Mouse (Mus musculus): Measurements from ENCODE around the gene Slc12a3. TPM values are rescaled to one million over a fixed set of nuclear protein-coding genes. Genes with fewer than 3 reads are reported as not detected.
A peak's percentile ranks its signal among the peaks of the same experiment; 100 is the strongest.

Slc12a3 gene
- total and polyA plus RNA-seq, 3 experiments = 0.17 TPM; not detected in 2

DNA sequence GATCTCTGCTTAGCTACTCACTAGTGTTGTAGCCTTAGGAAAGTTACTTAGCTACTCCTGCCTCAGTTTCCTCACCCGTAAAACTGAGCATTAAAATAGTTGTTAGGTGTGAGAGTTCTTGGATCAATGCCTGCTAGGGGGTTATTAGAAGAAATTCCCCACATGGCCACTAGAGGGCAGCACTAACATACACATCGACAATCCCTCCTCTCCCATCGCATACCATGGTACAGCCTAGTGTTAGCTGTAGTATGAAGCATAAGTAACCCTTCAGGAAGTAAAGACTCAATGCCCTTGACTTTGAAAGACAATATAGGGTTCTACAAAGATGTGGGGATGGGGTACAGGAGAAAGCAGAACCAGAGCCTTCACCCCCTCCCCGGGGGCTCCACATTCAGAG lies 1.7 kb downstream of the Slc12a3 start:
- peak; percentile 84 for DNase-seq (ENCODE audit: extremely low read depth)
- dilution Hi-C loops (cut with MboI; ENCODE audit: extremely low pct_ligation_motif_present, extremely low pct_unique_long_range_greater_than_20kb, low sequenced_read_pairs) = no loop called here
- TF ChIP-seq CTCF (conservative IDR thresholded peaks at IDR 0.05 in 1 of 2, IDR thresholded peaks at IDR 0.05 in 1 of 2; ENCODE audit: low read depth in 2 of 2, low read length in 2 of 2) = peak; percentile 96 to 97
- no peak for TF ChIP-seq HCFC1 (IDR thresholded peaks at IDR 0.05; ENCODE audit: low read depth, low read length)
- peak; percentile 66 for TF ChIP-seq ZC3H11A (IDR thresholded peaks at IDR 0.05; ENCODE audit: low read depth, low read length)
- 0 out of 2 replicates have a peak, but pooled peaks have one; percentile 35 for TF ChIP-seq JUND (conservative IDR thresholded peaks at IDR 0.05; ENCODE audit: low read depth, low read length)
- TF ChIP-seq RAD21 (IDR thresholded peaks at IDR 0.05; ENCODE audit: low read depth, low read length) = peak; percentile 99
- peak; percentile 85 for TF ChIP-seq SMC3 (IDR thresholded peaks at IDR 0.05; ENCODE audit: low read depth, low read length)

DNA sequence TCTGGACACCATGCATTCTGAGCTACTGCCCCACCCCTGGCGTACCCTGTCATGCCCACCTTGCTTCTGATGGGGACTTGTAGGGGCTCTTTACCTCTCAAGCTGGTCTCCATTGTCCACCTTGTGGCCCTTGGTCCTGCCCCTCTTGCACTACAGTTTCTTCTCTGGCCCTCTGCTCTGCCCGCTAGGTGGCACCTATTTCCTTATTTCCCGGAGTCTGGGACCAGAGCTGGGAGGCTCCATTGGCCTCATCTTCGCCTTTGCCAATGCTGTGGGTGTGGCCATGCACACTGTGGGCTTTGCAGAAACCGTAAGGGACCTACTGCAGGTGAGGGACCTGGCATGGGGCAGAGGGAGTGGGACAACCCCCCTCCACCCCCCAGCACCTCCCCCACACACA lies 4.3 kb downstream of the Slc12a3 start:
- TF ChIP-seq NRF1 (IDR thresholded peaks at IDR 0.05; ENCODE audit: low read depth, low read length) (no peak), IRF4 (IDR thresholded peaks at IDR 0.05; ENCODE audit: low read depth, low read length) (peak; percentile 51; the same call in 1 of the 2 replicates), GABPA (IDR thresholded peaks at IDR 0.05; ENCODE audit: insufficient replicate concordance, low read depth, low read length) (no peak), ZC3H11A (IDR thresholded peaks at IDR 0.05; ENCODE audit: low read depth, low read length) (peak; percentile 41), CTCF (conservative IDR thresholded peaks at IDR 0.05 in 1 of 2, IDR thresholded peaks at IDR 0.05 in 1 of 2; ENCODE audit: low read depth in 2 of 2, low read length in 2 of 2) (peak in 1 of 2 experiments; percentile 93; a peak in 3 of 4 replicates), MYC (IDR thresholded peaks at IDR 0.05; ENCODE audit: low read depth, low read length) (no peak), SMC3 (IDR thresholded peaks at IDR 0.05; ENCODE audit: low read depth, low read length) (peak; percentile 82), MAZ (IDR thresholded peaks at IDR 0.05; ENCODE audit: low read depth, low read length) (0 out of 2 replicates have a peak, but pooled peaks have one; percentile 25), RAD21 (IDR thresholded peaks at IDR 0.05; ENCODE audit: low read depth, low read length) (peak; percentile 82), E2F4 (IDR thresholded peaks at IDR 0.05; ENCODE audit: insufficient replicate concordance, low read depth, low read length) (no peak), RCOR1 (conservative IDR thresholded peaks at IDR 0.05; ENCODE audit: low read depth, low read length) (no peak), MEF2A (IDR thresholded peaks at IDR 0.05; ENCODE audit: borderline replicate concordance, low read depth, low read length) (0 out of 2 replicates have a peak, but pooled peaks have one; percentile 27)
- Histone ChIP-seq H3K27ac (ENCODE audit: insufficient read depth, low read depth) (no peak overlapping the region), H3K4me1 (ENCODE audit: control insufficient read depth in 1 of 2, insufficient read depth in 2 of 2) (peaks cover 0 to 9% of the 10 kb centered on the region in 2 experiments; a peak in 2 of 4 replicates), H3K9me3 (replicated peaks; ENCODE audit: low read length) (no peaks in the 10 kb centered on the region), H3K27me3 (replicated peaks) (no peaks in the 10 kb centered on the region), H3K36me3 (replicated peaks in 1 of 2; ENCODE audit: control insufficient read depth in 1 of 2, insufficient read depth in 1 of 2, low read length in 1 of 2) (no peaks in the 10 kb centered on the region), H3K4me2 (ENCODE audit: insufficient read depth, low read depth, poor library complexity, severe bottlenecking) (no peak overlapping the region), H3K4me3 (replicated peaks in 1 of 3; ENCODE audit: low read depth in 2 of 3, low read length in 2 of 3, poor library complexity in 1 of 3) (no peak overlapping the region), H3K79me2 (replicated peaks; ENCODE audit: control insufficient read depth, extremely low read depth, insufficient read depth, poor library complexity, severe bottlenecking) (no peaks in the 10 kb centered on the region), H3K9ac (ENCODE audit: insufficient read depth, low read depth) (no peak overlapping the region)
- DNase-seq (ENCODE audit: extremely low read depth) = peak; percentile 44
- dilution Hi-C loops (cut with MboI; ENCODE audit: extremely low pct_ligation_motif_present, extremely low pct_unique_long_range_greater_than_20kb, low sequenced_read_pairs) (no loop called here), in situ Hi-C loops (cut with MboI; ENCODE audit: low pct_ligation_motif_present, low pct_unique_long_range_greater_than_20kb, low sequenced_read_pairs) (loop anchor here (10.0 kb wide), 1 partner anchor 361 kb away; the partner anchor contains the start of gene Pllp)

More for the DNA sequence above, 1.7 kb downstream of the Slc12a3 start:
- Histone ChIP-seq H3K27ac (ENCODE audit: insufficient read depth, low read depth) (no peak overlapping the region), H3K79me2 (replicated peaks; ENCODE audit: control insufficient read depth, extremely low read depth, insufficient read depth, poor library complexity, severe bottlenecking) (no peaks in the 10 kb centered on the region), H3K4me3 (replicated peaks in 1 of 3; ENCODE audit: low read depth in 2 of 3, low read length in 2 of 3, poor library complexity in 1 of 3) (no peak overlapping the region), H3K36me3 (replicated peaks in 1 of 2; ENCODE audit: control insufficient read depth in 1 of 2, insufficient read depth in 1 of 2, low read length in 1 of 2) (no peaks in the 10 kb centered on the region), H3K4me2 (ENCODE audit: insufficient read depth, low read depth, poor library complexity, severe bottlenecking) (no peak overlapping the region), H3K4me1 (ENCODE audit: control insufficient read depth in 1 of 2, insufficient read depth in 2 of 2) (peaks cover 0 to 9% of the 10 kb centered on the region in 2 experiments; a peak in 2 of 4 replicates), H3K9ac (ENCODE audit: insufficient read depth, low read depth) (no peak overlapping the region), H3K9me3 (replicated peaks; ENCODE audit: low read length) (no peaks in the 10 kb centered on the region), H3K27me3 (replicated peaks) (no peaks in the 10 kb centered on the region)
- in situ Hi-C loops (cut with MboI; ENCODE audit: low pct_ligation_motif_present, low pct_unique_long_range_greater_than_20kb, low sequenced_read_pairs) = loop anchor here (10.0 kb wide), 1 partner anchor 364 kb away; the partner anchor contains the start of gene Pllp

Measured in CH12.LX (cell line).